Mouse (Mus musculus) ES-CJ7 (cell line): ENCODE measurements at regions not wholly inside any gene's neighbourhood (a gene's known extent, or its start where the extent isn't known, plus 50 kb on each side); places are given as distances from the start of the nearest gene placed in this dataset.
A peak's percentile ranks its signal among the peaks of the same experiment; 100 is the strongest.

ENCODE experiments used
- DNase-seq: peaks from one replicate; pipeline ENCODE4 v3.0.0; 2011; ENCODE audit warnings: low read depth, low spot score

DNA sequence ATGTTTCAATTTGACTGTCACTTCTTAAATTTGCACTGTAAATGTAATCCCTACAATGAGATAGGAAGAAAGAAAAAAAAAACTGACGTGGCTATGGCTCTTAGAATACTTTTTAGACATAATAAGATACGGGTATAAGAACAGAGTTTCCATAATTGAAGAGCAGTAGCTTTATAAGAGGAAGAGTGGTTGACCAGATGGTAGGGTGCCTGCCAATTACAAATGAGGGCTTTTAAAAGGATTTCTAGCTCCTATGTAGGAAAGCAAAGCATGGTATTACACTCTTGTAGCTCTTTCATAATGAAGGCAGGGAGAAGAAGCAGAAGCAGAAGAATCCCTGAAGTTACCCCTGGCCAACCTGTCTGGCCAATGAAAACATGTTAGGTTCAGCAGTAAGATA, 239.7 kb upstream of the Car10 start:
- no peak for DNase-seq

GRCm38 (mm10) chr11:92889693-92890454, 208.0 kb upstream of the Car10 start:
- peak; percentile 67 for DNase-seq

GRCm38 (mm10) chr11:92899296-92899695, 198.5 kb upstream of the Car10 start:
- DNase-seq: no peak
